Mouse (Mus musculus) liver, postnatal 0 days (tissue): Measurements from ENCODE around the gene Ntrk2.

Experiments
- CTCF ChIP-seq: sonication (generic); IDR thresholded peaks from 2 replicates; pipeline ENCODE4 v1.5.1; 2016; ENCODE audit warnings: antibody characterized with exemption, low read depth
- EP300 ChIP-seq: IDR thresholded peaks from 2 replicates; pipeline ENCODE4 v1.6.1; 2016; ENCODE audit warnings: antibody characterized with exemption, low read depth, mild to moderate bottlenecking

DNA sequence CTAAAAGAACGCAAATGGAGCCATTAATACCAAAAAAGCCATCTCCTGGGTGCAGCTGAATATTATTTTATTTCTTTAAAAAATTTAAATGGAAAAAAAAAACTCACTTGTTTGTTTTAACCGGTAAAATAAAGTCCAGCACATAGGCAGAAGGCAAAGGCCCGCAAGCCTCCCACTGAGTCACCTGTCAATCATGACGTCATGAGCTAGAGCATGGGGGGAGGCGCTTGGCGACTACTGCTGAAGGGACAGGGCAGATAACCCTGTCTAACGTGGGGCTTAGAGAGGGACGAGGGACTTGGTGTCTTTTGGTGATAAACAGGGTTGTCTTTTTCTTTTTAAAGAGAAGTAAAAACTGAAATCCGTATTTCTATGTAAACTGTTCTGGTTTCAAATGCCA lies 140.7 kb downstream of the Ntrk2 start:
- TF ChIP-seq EP300: no peak
- TF ChIP-seq CTCF: no peak
